Mouse (Mus musculus) liver, embryonic 14.5 days (tissue): ENCODE data around the gene Grrp1.

Source experiments
- CTCF ChIP-seq: IDR thresholded peaks from 2 replicates; pipeline ENCODE4 v1.5.1; 2016; ENCODE audit warnings: antibody characterized with exemption, low read depth, control low read depth
- EP300 ChIP-seq: IDR thresholded peaks from 2 replicates; pipeline ENCODE4 v1.6.1; 2016; ENCODE audit warnings: antibody characterized with exemption, low read depth

DNA sequence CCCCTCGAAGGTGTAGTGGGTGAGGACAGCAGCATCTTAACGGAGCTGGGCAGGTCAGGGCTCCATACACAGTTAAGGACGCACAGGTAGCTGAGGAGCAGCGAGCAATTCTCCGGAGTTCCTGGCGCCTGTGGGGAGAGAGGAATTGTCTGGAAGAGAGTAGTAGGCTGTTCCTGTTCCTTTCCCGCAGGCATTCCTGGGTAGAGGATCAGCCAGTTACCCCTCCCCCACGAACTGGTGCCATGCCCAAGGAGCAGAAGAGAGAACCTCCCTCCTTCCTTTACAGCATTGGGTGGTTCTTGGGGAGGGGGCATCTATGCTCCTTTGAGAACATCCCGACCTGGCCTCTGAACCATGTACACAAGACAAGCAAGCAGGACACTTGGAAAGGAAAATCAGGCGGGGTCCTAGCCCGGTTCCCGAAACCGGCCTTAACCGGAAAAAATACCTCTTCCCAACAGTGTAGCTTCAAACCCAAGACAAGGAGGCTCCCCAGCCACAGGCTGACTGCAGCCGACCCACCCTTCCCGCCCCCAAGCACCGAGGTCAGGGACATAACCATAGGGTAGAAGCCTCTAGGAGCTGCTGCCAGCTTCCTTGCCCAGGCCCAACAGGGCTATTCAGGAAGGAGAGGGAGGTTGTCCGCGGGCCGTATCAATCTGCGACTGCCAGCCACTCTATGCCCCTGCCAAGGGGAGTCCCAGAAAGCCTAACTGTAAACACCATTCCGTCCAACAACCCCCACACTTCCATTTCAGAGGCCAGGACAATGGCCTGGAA lies 1.6 kb downstream of the Grrp1 start:
- TF ChIP-seq CTCF (no peak), EP300 (no peak)
